Mouse (Mus musculus) hindbrain, embryonic 16.5 days (tissue): ENCODE measurements around the gene Dynll2. TPM values are rescaled to one million over a fixed set of nuclear protein-coding genes. Genes with fewer than 3 reads are reported as not detected.

Experiments
- ATAC-seq: fragments of 200-750 bp; cut with Nextera tagmentation; 2 replicates; pipeline ENCODE4 v1.8.0; 2017; ENCODE audit warnings: moderate TSS enrichment, moderate library complexity
- H3K27ac ChIP-seq: fragments of 300-500 bp; sonication (generic); 2 replicates; pipeline ENCODE4 v1.5.1; 2014; ENCODE audit warnings: low read depth, mild to moderate bottlenecking, control low read depth, low read length, moderate library complexity
- H3K27me3 ChIP-seq: fragments of 300-500 bp; sonication (generic); replicated peaks from 2 replicates; pipeline ENCODE4 v1.6.1; 2014; ENCODE audit warnings: low read length; ENCODE audit not compliant: control insufficient read depth, insufficient read depth
- H3K36me3 ChIP-seq: fragments of 300-500 bp; sonication (generic); 2 replicates; pipeline ENCODE4 v1.6.1; 2014; ENCODE audit warnings: mild to moderate bottlenecking, low read length, moderate library complexity, mixed read lengths; ENCODE audit not compliant: control insufficient read depth, insufficient read depth
- H3K4me1 ChIP-seq: fragments of 300-500 bp; sonication (generic); 2 replicates; pipeline ENCODE4 v1.6.1; 2014; ENCODE audit warnings: low read depth, low read length; ENCODE audit not compliant: control insufficient read depth, insufficient read depth
- H3K4me2 ChIP-seq: fragments of 300-500 bp; sonication (generic); 2 replicates; pipeline ENCODE4 v1.6.1; 2014; ENCODE audit warnings: mild to moderate bottlenecking, low read length, control low read depth, moderate library complexity
- H3K4me3 ChIP-seq: fragments of 300-500 bp; sonication (generic); 2 replicates; pipeline ENCODE4 v1.5.1; 2014; ENCODE audit warnings: mild to moderate bottlenecking, low read length, control low read depth, moderate library complexity
- H3K9ac ChIP-seq: fragments of 300-500 bp; sonication (generic); 2 replicates; pipeline ENCODE4 v1.6.1; 2014; ENCODE audit warnings: low read depth, mild to moderate bottlenecking, control low read depth, low read length, moderate library complexity
- H3K9me3 ChIP-seq: fragments of 300-500 bp; sonication (generic); 2 replicates; pipeline ENCODE4 v1.6.1; 2014; ENCODE audit warnings: mild to moderate bottlenecking, low read length, moderate library complexity; ENCODE audit not compliant: control insufficient read depth
- WGBS: fragments of 180-500 bp; shearing (Covaris S2); extraction: QIAGEN DNeasy Blood & Tissue Kit; methylation state at CpG from one replicate; pipeline ENCODE4 v1.1.7; 2014; 5-methylcytosine and 5-hydroxymethylcytosine counted together
- polyA plus RNA-seq: library from polyadenylated mRNA; unstranded; fragments of >200 nt; fragmentation: Nextera tagmentation; extraction: Ambion mirVana; gene quantifications from 2 replicates; pipeline ENCODE4 v1.2.1, GENCODE M21; 2015

Gene Dynll2
- polyA plus RNA-seq, 1 experiment from 2014 or later = 54.5 TPM

GRCm38 (mm10) chr11:87955144-87955543, 32.2 kb downstream of the Dynll2 start:
- ATAC-seq = no peak; the same call in 1 of the 2 replicates
- no peak overlapping the region for H3K27ac ChIP-seq
- H3K27me3 ChIP-seq = no peaks in the 10 kb centered on the region
- H3K9ac ChIP-seq = no peak overlapping the region
- no peaks in the 10 kb centered on the region for H3K9me3 ChIP-seq
- H3K4me1 ChIP-seq = no peaks in the 10 kb centered on the region
- no peak overlapping the region for H3K4me2 ChIP-seq
- no peak overlapping the region for H3K4me3 ChIP-seq
- WGBS = 7% methylated on average over 1 of the region's 1 CpGs
- no peaks in the 10 kb centered on the region for H3K36me3 ChIP-seq

GRCm38 (mm10) chr11:87949990-87950389, 37.3 kb downstream of the Dynll2 start:
- Histone ChIP-seq H3K36me3 (no peaks in the 10 kb centered on the region), H3K9me3 (no peaks in the 10 kb centered on the region), H3K4me3 (no peak overlapping the region), H3K27ac (no peak overlapping the region), H3K4me2 (no peak overlapping the region), H3K27me3 (no peaks in the 10 kb centered on the region), H3K4me1 (no peaks in the 10 kb centered on the region), H3K9ac (no peak overlapping the region)
- no peak for ATAC-seq
- WGBS = 0% methylated on average over 2 of the region's 2 CpGs

GRCm38 (mm10) chr11:87935467-87935866, 51.9 kb downstream of the Dynll2 start:
- 82% methylated on average over 3 of the region's 3 CpGs for WGBS
- Histone ChIP-seq H3K4me1 (no peaks in the 10 kb centered on the region), H3K4me2 (no peak overlapping the region), H3K27me3 (no peaks in the 10 kb centered on the region), H3K4me3 (no peak overlapping the region), H3K9ac (no peak overlapping the region), H3K36me3 (no peaks in the 10 kb centered on the region), H3K9me3 (0 out of 2 replicates have a peak, but pooled peaks cover under 1% of the 10 kb centered on the region), H3K27ac (no peak overlapping the region)
- no peak for ATAC-seq

- Histone ChIP-seq H3K4me3 (no peak overlapping the region), H3K36me3 (no peaks in the 10 kb centered on the region), H3K9me3 (peaks cover 3% of the 10 kb centered on the region; the same call in 1 of the 2 replicates), H3K27me3 (no peaks in the 10 kb centered on the region), H3K4me1 (no peaks in the 10 kb centered on the region), H3K4me2 (no peak overlapping the region), H3K27ac (no peak overlapping the region), H3K9ac (no peak overlapping the region)
- 75% methylated on average over 2 of the region's 2 CpGs for WGBS
- ATAC-seq = no peak
Measured at GRCm38 (mm10) chr11:87933731-87934130, 53.6 kb downstream of the Dynll2 start.

- 97% methylated on average over 2 of the region's 2 CpGs for WGBS
- no peaks in the 10 kb centered on the region for H3K27me3 ChIP-seq
- H3K4me3 ChIP-seq = no peak overlapping the region
- peaks cover 3% of the 10 kb centered on the region; the same call in 1 of the 2 replicates for H3K9me3 ChIP-seq
- no peak for ATAC-seq
- H3K4me2 ChIP-seq = no peak overlapping the region
- H3K36me3 ChIP-seq = no peaks in the 10 kb centered on the region
- no peaks in the 10 kb centered on the region for H3K4me1 ChIP-seq
- no peak overlapping the region for H3K9ac ChIP-seq
- H3K27ac ChIP-seq = no peak overlapping the region
Measured at GRCm38 (mm10) chr11:87930348-87930747, 57.0 kb downstream of the Dynll2 start.

Other genes starting within 250 kb of the Dynll2 start
- gene Supt4a, start 250.0 kb downstream of the Dynll2 start, polyA plus RNA-seq = 121 and 130 TPM in 2 replicates
- gene Tspoap1, start 227.0 kb downstream of the Dynll2 start, polyA plus RNA-seq = 38.4 and 46.1 TPM in 2 replicates
- gene Mpo, start 194.0 kb downstream of the Dynll2 start, polyA plus RNA-seq = 0.10 and 0.45 TPM in 2 replicates
- 2.3 and 4.5 TPM in 2 replicates for gene Lpo, start 159.2 kb downstream of the Dynll2 start, polyA plus RNA-seq
- 11.3 and 12.2 TPM in 2 replicates for gene Mks1, start 134.3 kb downstream of the Dynll2 start, polyA plus RNA-seq
- 0.47 and 1.4 TPM in 2 replicates for gene Epx, start 112.0 kb downstream of the Dynll2 start, polyA plus RNA-seq
- gene Olfr462, start 95.3 kb downstream of the Dynll2 start, polyA plus RNA-seq = not detected in 2 replicates
- not detected in 2 replicates for gene Olfr463, start 90.1 kb downstream of the Dynll2 start, polyA plus RNA-seq
- gene Olfr464, start 66.6 kb downstream of the Dynll2 start, polyA plus RNA-seq = 0.10 and 0.26 TPM in 2 replicates
- 168 and 190 TPM in 2 replicates for gene Srsf1, start 59.8 kb upstream of the Dynll2 start, polyA plus RNA-seq
- 32.3 and 38.9 TPM in 2 replicates for gene Vezf1, start 80.7 kb upstream of the Dynll2 start, polyA plus RNA-seq
- gene Cuedc1, start 110.5 kb upstream of the Dynll2 start, polyA plus RNA-seq = 29.9 and 41.3 TPM in 2 replicates
- gene Mrps23, start 216.9 kb upstream of the Dynll2 start, polyA plus RNA-seq = 61.1 and 68.8 TPM in 2 replicates